Mouse (Mus musculus) midbrain, embryonic 11.5 days (tissue): ENCODE data around the gene Dpm2. TPM values are rescaled to one million over a fixed set of nuclear protein-coding genes. Genes with fewer than 3 reads are reported as not detected.

Source experiments
- ATAC-seq: fragments of 200-750 bp; cut with Nextera tagmentation; 2 replicates; pipeline ENCODE4 v1.8.0; 2017; ENCODE audit warnings: moderate TSS enrichment, moderate library complexity; ENCODE audit not compliant: low FRiP score
- DNase-seq: peaks from one replicate; pipeline ENCODE4 v3.0.0; 2015; ENCODE audit warnings: low spot score; ENCODE audit errors: missing footprints
- H3K27ac ChIP-seq: fragments of 300-500 bp; sonication (generic); 2 replicates; pipeline ENCODE4 v1.5.1; 2014; ENCODE audit warnings: low read depth, low read length
- H3K27me3 ChIP-seq: fragments of 300-500 bp; sonication (generic); 2 replicates; pipeline ENCODE4 v1.6.1; 2014; ENCODE audit warnings: mild to moderate bottlenecking, low read length, moderate library complexity, mixed read lengths; ENCODE audit not compliant: control insufficient read depth, insufficient read depth
- H3K36me3 ChIP-seq: fragments of 300-500 bp; sonication (generic); 2 replicates; pipeline ENCODE4 v1.6.1; 2014; ENCODE audit warnings: mild to moderate bottlenecking, low read length, moderate library complexity, mixed read lengths; ENCODE audit not compliant: control insufficient read depth, insufficient read depth
- H3K4me1 ChIP-seq: fragments of 300-500 bp; sonication (generic); 2 replicates; pipeline ENCODE4 v1.6.1; 2014; ENCODE audit warnings: low read length; ENCODE audit not compliant: control insufficient read depth, insufficient read depth
- H3K4me2 ChIP-seq: fragments of 300-500 bp; sonication (generic); 2 replicates; pipeline ENCODE4 v1.6.1; 2014; ENCODE audit warnings: mild to moderate bottlenecking, moderate library complexity
- H3K4me3 ChIP-seq: fragments of 300-500 bp; sonication (generic); 2 replicates; pipeline ENCODE4 v1.5.1; 2014; ENCODE audit warnings: low read depth, low read length
- H3K9ac ChIP-seq: fragments of 300-500 bp; sonication (generic); 2 replicates; pipeline ENCODE4 v1.6.1; 2014; ENCODE audit warnings: low read length
- H3K9me3 ChIP-seq: fragments of 300-500 bp; sonication (generic); 2 replicates; pipeline ENCODE4 v1.6.1; 2016; ENCODE audit warnings: low read length; ENCODE audit not compliant: control insufficient read depth
- WGBS: fragments of 180-500 bp; shearing (Covaris S2); extraction: QIAGEN DNeasy Blood & Tissue Kit; methylation state at CpG from one replicate; pipeline ENCODE4 v1.1.7; 2014; 5-methylcytosine and 5-hydroxymethylcytosine counted together
- polyA plus RNA-seq: library from polyadenylated mRNA; unstranded; fragments of >200 nt; fragmentation: Nextera tagmentation; extraction: Ambion mirVana; gene quantifications from 2 replicates; pipeline ENCODE4 v1.2.1, GENCODE M21; 2014

Dpm2 gene
- polyA plus RNA-seq, 1 experiment from 2014 or later, result 110 TPM

GRCm38 (mm10) chr2:32541333-32541908 lies 29.2 kb upstream of the Dpm2 start:
- Histone ChIP-seq H3K9ac (no peak overlapping the region), H3K4me2 (no peak overlapping the region), H3K9me3 (no peaks in the 10 kb centered on the region), H3K4me1 (peaks cover 36% of the 10 kb centered on the region), H3K27ac (no peak overlapping the region), H3K27me3 (no peaks in the 10 kb centered on the region), H3K4me3 (no peak overlapping the region), H3K36me3 (no peaks in the 10 kb centered on the region; the same call in 1 of the 2 replicates)
- 97% methylated on average over 2 of the region's 2 CpGs for WGBS
- ATAC-seq (no peak), DNase-seq (no peak)

DNA sequence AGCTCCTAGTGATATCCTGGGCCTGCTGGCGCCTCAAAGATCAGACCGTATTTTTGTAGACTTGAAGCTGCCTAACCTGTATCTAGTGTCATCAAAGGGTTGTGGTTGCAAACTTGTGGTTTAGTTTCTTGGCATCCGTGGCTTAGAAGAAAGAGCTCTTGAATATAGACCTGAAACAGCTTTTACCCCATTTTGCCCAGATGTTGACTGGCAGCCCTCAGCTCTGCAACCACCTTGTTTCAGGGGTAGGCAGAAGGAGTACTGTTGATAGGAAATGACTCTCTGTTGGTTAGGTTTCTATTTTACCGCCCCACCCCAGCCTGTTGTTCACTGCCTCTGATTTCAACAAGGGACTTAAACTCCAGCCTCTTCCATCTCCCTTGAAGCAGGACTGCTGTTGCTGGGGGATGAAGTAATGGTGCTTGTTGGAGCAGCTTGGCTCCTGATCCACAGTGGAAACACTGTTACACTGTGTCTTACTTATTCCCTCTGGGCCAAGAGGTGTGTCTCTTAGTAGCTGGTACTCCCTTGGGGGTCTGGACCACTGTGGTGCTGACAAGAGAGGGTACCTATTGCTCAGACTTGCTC lies 28.6 kb upstream of the Dpm2 start:
- no peak overlapping the region for H3K27ac ChIP-seq
- peaks cover 29% of the 10 kb centered on the region for H3K4me1 ChIP-seq
- ATAC-seq (no peak), DNase-seq (no peak)
- no peaks in the 10 kb centered on the region for H3K9me3 ChIP-seq
- H3K27me3 ChIP-seq, result no peaks in the 10 kb centered on the region
- no peaks in the 10 kb centered on the region; the same call in 1 of the 2 replicates for H3K36me3 ChIP-seq
- H3K9ac ChIP-seq, result no peak overlapping the region
- H3K4me3 ChIP-seq, result no peak overlapping the region
- H3K4me2 ChIP-seq, result no peak overlapping the region
- WGBS, result 91% methylated on average over 4 of the region's 4 CpGs

GRCm38 (mm10) chr2:32543031-32543449 lies 27.6 kb upstream of the Dpm2 start:
- ATAC-seq (no peak), DNase-seq (no peak)
- no peaks in the 10 kb centered on the region; the same call in 1 of the 2 replicates for H3K36me3 ChIP-seq
- H3K4me3 ChIP-seq, result no peak overlapping the region
- WGBS, result 96% methylated on average over 3 of the region's 3 CpGs
- peaks cover 20% of the 10 kb centered on the region for H3K4me1 ChIP-seq
- no peak overlapping the region for H3K9ac ChIP-seq
- no peak overlapping the region for H3K4me2 ChIP-seq
- no peaks in the 10 kb centered on the region for H3K9me3 ChIP-seq
- H3K27me3 ChIP-seq, result no peaks in the 10 kb centered on the region
- H3K27ac ChIP-seq, result no peak overlapping the region

GRCm38 (mm10) chr2:32546951-32547350 lies 23.7 kb upstream of the Dpm2 start:
- no peak overlapping the region for H3K9ac ChIP-seq
- WGBS, result 62% methylated on average over 1 of the region's 1 CpGs
- no peak overlapping the region for H3K27ac ChIP-seq
- no peaks in the 10 kb centered on the region for H3K9me3 ChIP-seq
- no peaks in the 10 kb centered on the region for H3K4me1 ChIP-seq
- no peak overlapping the region for H3K4me2 ChIP-seq
- DNase-seq (no peak), ATAC-seq (no peak)
- H3K27me3 ChIP-seq, result no peaks in the 10 kb centered on the region
- H3K36me3 ChIP-seq, result no peaks in the 10 kb centered on the region; the same call in 1 of the 2 replicates
- no peak overlapping the region for H3K4me3 ChIP-seq

GRCm38 (mm10) chr2:32547380-32547779 lies 23.3 kb upstream of the Dpm2 start:
- no peak overlapping the region for H3K4me2 ChIP-seq
- no peaks in the 10 kb centered on the region for H3K27me3 ChIP-seq
- H3K27ac ChIP-seq, result no peak overlapping the region
- no peaks in the 10 kb centered on the region for H3K9me3 ChIP-seq
- DNase-seq (no peak), ATAC-seq (no peak)
- H3K4me3 ChIP-seq, result no peak overlapping the region
- no peaks in the 10 kb centered on the region; the same call in 1 of the 2 replicates for H3K36me3 ChIP-seq
- no peak overlapping the region for H3K9ac ChIP-seq
- WGBS, result 90% methylated on average over 5 of the region's 5 CpGs
- no peaks in the 10 kb centered on the region for H3K4me1 ChIP-seq

DNA sequence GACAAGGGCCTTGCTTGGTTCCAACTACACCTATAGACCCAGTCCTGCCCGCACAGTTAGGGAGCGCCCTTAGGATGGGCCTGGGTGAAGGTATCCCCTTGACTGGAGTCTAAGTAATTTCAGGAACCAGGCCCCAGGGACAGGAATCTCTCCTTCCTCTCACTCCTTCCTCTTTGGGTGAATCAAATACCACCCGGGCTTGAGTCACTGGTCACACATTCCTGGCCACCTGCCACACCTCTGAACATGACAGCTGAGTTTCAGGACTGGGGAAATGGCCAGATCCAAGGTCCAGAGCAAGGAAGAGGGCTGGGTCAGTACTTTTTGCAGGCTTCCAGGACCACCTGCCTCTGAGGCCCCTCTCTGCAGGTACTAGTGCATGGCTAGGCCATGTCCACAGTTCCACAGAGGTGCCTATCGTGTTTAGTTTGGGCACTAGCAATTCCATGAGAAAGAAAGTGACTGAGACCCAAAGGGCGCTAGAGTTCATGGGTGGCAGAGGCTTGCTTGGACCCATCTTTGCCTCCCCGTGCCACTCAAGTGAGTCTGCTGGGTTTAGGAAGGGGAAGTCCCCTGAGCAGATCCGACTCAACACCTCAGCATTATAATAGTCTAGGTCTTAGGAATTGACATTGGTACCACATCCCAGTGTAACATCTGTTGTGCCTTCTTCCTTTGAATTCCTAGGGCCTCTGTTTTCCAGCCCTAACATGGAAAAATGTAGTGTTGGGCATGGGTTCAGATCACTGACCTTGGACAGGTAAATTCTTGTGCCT lies 22.5 kb upstream of the Dpm2 start:
- peak; percentile 12 for DNase-seq
- H3K36me3 ChIP-seq, result no peaks in the 10 kb centered on the region; the same call in 1 of the 2 replicates
- H3K9me3 ChIP-seq, result no peaks in the 10 kb centered on the region

DNA sequence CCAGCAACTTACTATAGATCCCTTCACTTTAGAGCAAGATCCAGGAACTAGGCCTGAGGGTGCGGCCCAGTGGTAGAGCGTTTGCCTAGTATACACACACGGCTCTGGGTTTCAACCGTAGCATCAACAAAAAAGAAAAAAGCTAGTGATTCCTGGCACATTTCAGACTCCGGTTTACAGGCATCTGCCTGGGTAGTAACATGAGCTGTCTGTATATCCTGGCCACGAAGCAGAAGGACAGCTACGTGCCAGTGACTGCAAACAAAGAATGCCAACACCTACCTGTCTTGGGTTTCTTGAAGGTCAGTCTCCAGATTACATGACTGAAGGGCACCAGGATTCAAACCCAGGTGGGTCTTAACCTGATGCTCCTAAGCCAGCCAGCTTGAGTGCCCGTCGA lies 21.5 kb upstream of the Dpm2 start:
- Histone ChIP-seq H3K4me1 (no peaks in the 10 kb centered on the region), H3K9me3 (no peaks in the 10 kb centered on the region), H3K27me3 (no peaks in the 10 kb centered on the region), H3K4me3 (no peak overlapping the region), H3K36me3 (no peaks in the 10 kb centered on the region; the same call in 1 of the 2 replicates), H3K4me2 (no peak overlapping the region), H3K9ac (no peak overlapping the region), H3K27ac (no peak overlapping the region)
- 93% methylated on average over 9 of the region's 9 CpGs for WGBS
- ATAC-seq, result no peak
- peak; percentile 12 for DNase-seq

More for the DNA sequence above, 22.5 kb upstream of the Dpm2 start:
- Histone ChIP-seq H3K27ac (no peak overlapping the region), H3K4me2 (no peak overlapping the region), H3K27me3 (no peaks in the 10 kb centered on the region), H3K4me3 (no peak overlapping the region), H3K9ac (no peak overlapping the region), H3K4me1 (no peaks in the 10 kb centered on the region)
- ATAC-seq, result no peak
- 90% methylated on average over 7 of the region's 7 CpGs for WGBS

DNA sequence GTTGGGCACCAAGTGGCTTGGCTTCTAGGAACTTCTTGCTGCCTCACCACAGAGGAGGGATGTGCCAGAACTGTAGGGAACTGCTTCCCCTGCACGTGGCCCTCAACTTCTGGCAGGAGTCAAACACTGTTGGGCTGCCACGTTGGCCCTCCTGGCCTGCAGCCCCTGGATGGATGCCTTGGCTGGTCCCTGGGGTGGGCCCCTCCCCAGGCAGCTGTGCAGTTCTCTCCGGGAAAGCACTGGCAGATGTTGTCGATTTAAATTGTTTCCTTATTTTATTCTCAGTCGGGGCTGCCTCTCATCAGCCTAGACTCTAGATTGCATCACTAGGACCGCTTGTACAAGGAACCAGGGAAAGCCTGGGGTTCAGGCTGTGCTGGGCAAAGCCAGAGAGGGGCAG lies 20.9 kb upstream of the Dpm2 start:
- no peak overlapping the region for H3K27ac ChIP-seq
- WGBS, result 78% methylated on average over 6 of the region's 6 CpGs
- H3K4me1 ChIP-seq, result no peaks in the 10 kb centered on the region
- ATAC-seq (no peak), DNase-seq (no peak)
- H3K36me3 ChIP-seq, result no peaks in the 10 kb centered on the region; the same call in 1 of the 2 replicates
- H3K4me2 ChIP-seq, result no peak overlapping the region
- no peaks in the 10 kb centered on the region for H3K9me3 ChIP-seq
- no peaks in the 10 kb centered on the region for H3K27me3 ChIP-seq
- no peak overlapping the region for H3K4me3 ChIP-seq
- H3K9ac ChIP-seq, result no peak overlapping the region

- Histone ChIP-seq H3K27ac (no peak overlapping the region), H3K4me2 (no peak overlapping the region), H3K9me3 (no peaks in the 10 kb centered on the region), H3K36me3 (no peaks in the 10 kb centered on the region), H3K4me3 (no peak overlapping the region), H3K27me3 (no peaks in the 10 kb centered on the region), H3K9ac (no peak overlapping the region), H3K4me1 (peaks cover 6% of the 10 kb centered on the region; the same call in 1 of the 2 replicates)
- DNase-seq (no peak), ATAC-seq (no peak)
- 90% methylated on average over 5 of the region's 5 CpGs for WGBS
Measured at GRCm38 (mm10) chr2:32551236-32551635, 19.4 kb upstream of the Dpm2 start.
